Mouse (Mus musculus) cerebellum, adult 2 months (tissue): ENCODE measurements around the gene Itga5.

Experiments used
- CTCF ChIP-seq: fragments of 200-500 bp; IDR thresholded peaks from 2 replicates; pipeline ENCODE4 v1.5.1; 2011; ENCODE audit warnings: low read depth, mild to moderate bottlenecking, control low read depth, low read length, moderate library complexity, borderline replicate concordance; ENCODE audit not compliant: insufficient read depth
- POLR2A ChIP-seq: fragments of 200-500 bp; IDR thresholded peaks from 2 replicates; pipeline ENCODE4 v1.6.1; 2011; ENCODE audit warnings: low read length, control low read depth, borderline replicate concordance; ENCODE audit not compliant: insufficient read depth

DNA sequence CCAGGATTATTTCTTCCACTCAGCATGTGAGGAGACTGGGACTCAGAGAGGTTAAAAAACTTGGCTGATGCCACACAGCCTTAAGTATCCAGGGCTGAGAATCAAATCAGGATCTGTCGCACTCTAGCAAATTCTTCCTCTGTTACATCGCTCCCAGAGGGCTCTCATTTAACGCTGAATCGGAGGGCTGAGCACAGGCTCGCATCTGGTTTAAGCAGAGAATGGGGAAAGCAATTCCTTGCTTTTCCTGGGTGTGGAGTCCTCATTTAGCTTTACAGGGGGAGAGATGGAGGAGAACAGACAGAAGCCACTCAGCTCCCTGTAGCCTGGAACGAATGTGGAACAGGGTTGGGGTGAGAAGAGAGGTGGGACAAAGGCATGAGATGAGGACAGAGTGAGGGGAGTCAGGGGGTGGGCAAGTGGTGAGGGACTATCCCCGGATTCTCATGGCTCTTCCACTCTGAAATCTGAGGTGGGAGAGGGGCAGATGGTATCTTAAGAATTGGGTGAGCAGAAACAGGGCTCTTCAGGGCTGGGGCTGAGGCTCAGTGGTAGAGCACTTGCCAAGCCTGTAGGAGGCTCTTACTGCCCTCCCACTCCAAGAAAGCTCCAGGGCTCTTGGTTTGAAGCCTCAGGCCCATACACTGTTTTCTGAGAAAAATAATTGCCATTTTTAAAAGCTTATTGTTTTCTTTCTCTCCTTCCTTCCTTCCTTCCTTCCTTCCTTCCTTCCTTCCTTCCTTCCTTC lies 30.9 kb downstream of the Itga5 start:
- TF ChIP-seq POLR2A (no peak), CTCF (no peak)
